Mouse (Mus musculus) G1E-ER4 (cell line): ENCODE measurements around the gene Utp20. TPM values are rescaled to one million over a fixed set of nuclear protein-coding genes. Genes with fewer than 3 reads are reported as not detected.

ENCODE experiments used
- GATA1 ChIP-seq: IDR thresholded peaks from one replicate; pipeline ENCODE4 v1.8.0; 2012; ENCODE audit warnings: low read length, inconsistent platforms
- polyA plus RNA-seq: library from polyadenylated mRNA; stranded (reverse); fragments of >175 nt; gene quantifications from 2 replicates; pipeline ENCODE4 v1.2.3, GENCODE M21; 2012

The Utp20 gene
- polyA plus RNA-seq, result 32.7 and 56.9 TPM in 2 replicates

GRCm38 (mm10) chr10:88826188-88826946 is at the start of gene Utp20:
Utp20 (minus strand) TSS chr10:88826804.
- no peak for TF ChIP-seq GATA1

- TF ChIP-seq GATA1, result no peak
These were observed 48.3 kb upstream of the Utp20 start for GRCm38 (mm10) chr10:88874870-88875269.

DNA sequence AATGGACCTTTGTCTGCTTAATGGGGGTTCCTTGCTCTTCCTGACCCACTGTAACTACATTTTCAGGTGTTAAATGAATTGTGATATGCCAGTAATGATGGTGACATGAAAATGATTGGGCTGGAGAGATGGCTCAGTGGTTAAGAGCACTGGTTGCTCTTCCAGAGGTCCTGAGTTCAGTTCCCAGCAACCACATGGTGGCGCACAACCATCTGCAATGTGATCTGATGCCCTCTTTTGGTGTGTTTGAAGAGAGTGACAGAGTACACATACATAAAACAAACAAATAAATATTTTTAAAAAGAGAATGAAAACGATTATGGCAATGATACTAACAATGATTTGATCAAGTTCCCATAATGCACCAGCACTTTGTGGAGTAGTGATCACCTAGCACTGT is 39.4 kb upstream of the Utp20 start:
- no peak for TF ChIP-seq GATA1

- no peak for TF ChIP-seq GATA1
These were observed 35.7 kb upstream of the Utp20 start for GRCm38 (mm10) chr10:88862293-88862692.

GRCm38 (mm10) chr10:88861416-88861815 is 34.8 kb upstream of the Utp20 start:
- TF ChIP-seq GATA1, result no peak

GRCm38 (mm10) chr10:88860911-88861310 is 34.3 kb upstream of the Utp20 start:
- no peak for TF ChIP-seq GATA1

- no peak for TF ChIP-seq GATA1
These were observed 26.7 kb upstream of the Utp20 start for GRCm38 (mm10) chr10:88853326-88853725.

DNA sequence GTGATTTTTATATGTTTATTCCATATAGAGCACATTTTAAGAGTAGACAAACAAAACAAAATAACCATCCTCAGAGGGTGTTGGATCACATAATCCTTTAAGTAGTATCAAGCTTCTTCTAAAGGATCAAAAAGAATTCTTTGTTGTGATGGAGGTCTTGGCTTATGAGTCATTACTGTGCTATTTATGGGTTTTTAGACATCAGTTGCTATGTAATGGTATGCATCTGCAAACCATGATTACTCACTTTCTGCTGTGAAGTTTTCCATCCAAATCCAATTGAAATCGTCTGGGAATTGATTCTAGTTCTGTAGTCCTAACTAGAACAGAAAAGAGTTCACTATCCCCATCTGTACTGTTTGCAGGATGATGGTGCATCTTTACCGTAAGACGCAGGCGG is 23.4 kb upstream of the Utp20 start:
- TF ChIP-seq GATA1, result no peak

GRCm38 (mm10) chr10:88848876-88849476 is 22.4 kb upstream of the Utp20 start:
- no peak for TF ChIP-seq GATA1

DNA sequence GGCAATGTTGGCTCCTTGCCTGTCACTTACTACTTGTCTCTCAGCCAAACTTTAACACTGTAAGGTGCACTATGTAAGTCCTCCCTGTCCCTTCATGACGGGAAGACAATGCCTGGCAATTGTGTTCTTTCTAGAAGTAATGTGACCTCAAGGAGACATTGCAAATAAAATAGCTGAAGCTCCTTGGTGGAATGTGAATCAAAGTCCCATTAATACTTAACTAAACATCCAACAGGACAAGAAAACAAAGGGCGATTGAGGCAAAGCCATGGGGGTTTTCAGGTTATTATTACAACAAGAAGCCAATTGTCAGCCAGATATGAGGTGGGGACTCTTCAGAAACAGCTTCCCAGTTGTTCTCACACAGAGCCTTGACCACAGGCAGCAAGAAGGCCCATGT is 7.6 kb upstream of the Utp20 start:
- no peak for TF ChIP-seq GATA1

DNA sequence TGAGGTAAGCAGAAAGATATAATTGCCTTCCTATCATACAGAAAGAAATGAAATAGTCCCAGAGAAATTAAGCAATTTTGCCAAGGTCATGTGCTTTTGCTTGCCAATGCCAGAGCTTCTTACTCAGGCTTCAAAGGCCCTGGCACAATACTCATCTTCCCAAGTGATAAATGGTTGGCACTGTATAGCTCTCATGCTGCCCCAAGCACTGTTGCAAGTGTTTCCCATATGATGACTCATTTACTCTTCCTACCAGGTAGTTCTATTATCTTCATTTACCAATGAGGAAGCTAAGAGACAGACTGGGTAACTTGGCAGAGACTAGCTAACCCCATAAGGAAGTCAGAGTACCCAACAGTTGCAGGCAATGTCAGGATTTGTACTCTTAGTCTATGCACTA is 1.8 kb upstream of the Utp20 start:
- no peak for TF ChIP-seq GATA1

DNA sequence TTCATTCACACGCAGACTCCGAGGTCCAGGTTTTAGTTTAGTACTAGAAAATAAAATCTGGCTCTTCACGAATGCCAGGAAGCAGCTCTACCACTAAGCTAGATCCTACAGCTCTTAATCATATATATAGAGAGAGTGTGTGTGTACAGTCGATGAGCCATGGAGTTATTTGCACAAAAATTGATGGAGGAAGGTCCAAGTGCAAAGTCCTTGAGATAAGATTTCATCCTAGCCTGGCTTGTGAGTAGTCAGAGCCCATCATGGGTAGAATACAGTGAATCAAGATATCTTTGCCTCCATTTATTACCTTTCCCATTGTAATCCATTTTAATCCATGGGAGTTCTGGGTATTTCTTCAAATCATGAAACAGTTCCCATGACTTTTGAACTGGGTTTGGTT is 992 bp upstream of the Utp20 start:
- TF ChIP-seq GATA1, result no peak

DNA sequence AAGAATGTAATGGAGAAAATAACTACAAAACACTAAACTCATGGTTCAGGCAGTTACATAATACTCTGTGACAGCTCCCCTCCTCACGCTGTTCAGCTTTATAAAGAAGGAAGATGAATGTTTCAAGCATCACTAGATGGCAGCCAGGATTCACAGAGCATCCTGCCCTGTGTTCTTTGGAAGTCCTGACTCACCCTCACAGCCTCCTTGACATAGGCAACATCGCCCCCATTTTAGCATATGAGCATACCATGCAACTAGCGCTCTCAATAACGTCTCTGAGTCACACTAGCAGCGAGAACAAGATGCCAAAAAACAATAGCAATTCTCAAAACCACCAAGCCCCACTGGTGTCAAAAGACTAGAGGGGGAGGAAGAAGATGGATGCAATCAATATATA is 9.3 kb downstream of the Utp20 start:
- no peak for TF ChIP-seq GATA1

DNA sequence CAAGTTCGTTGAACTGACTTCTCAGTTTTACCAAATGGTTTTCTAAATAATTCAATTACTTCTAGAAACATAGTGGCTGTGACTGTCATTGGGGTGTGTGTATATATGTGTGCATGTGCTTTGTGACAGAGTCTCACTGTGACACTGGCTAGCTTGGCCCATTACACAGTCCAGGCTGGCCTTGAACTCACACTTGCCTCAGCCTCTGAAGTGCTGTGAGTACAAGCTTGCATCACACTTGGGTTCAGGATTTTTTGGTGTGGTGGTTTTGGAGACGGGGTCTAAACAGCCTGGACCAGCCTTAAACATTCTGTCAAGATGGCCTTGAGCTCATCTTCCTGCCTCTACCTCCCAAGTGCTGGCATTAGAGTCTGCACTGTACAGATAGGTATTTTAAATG is 11.3 kb downstream of the Utp20 start:
- no peak for TF ChIP-seq GATA1

DNA sequence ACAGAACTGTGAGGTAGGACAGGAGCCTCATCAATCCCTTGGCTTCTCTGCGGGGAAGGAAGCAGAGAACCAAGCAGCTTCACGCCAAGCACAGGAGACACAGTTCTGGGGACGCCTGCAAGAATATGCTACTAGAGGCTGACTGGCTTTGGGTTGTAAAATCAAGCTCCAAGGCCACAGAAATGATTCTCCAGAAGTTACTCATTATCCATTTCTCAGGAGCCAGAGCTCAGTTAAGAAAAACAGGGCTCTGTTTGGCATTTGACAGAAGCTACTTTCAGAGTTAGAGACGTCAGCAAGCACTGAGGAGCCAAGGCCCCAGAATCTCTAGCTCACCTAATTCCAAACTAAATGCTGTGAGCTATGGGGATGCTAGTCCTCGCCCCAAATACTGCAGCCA is 14.9 kb downstream of the Utp20 start:
- TF ChIP-seq GATA1, result no peak

DNA sequence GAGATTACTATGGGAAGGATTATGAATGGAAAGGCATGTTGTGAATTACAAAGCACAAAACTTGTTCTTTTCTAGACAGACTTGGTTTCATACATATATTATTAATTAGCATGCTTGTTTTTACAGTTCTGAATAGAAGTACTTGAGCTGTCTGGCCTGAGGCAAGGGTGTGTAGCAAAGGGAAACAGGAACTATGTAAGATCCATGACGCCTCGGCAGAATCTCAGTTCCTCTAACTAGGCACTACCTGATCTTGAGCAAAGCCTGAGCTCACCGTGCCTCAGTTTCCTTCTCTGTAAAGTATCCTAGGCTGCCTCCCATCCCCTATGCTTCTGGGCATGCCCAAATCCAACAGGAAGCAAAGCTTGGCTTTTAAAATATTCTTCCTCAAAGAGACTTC is 24.4 kb downstream of the Utp20 start:
- no peak for TF ChIP-seq GATA1

DNA sequence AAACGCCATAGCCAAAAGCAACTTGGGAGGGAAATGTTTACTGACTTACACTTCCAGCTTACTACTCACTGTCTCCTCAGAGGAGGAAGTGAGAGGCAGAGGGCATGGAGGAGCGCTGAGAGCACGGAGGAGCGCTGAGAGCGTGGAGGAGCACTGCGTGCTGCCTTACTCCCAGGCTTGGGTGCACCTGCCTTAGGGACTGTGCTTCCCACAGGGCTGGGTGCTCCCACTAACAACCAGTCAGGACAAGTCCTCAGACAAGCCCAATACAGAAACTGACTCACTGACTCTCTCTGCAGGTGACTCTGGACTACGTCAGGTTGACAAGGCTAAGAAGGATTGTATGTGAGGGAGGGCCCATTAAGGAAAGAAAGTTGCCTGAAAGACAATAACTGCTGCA is 27.2 kb downstream of the Utp20 start:
- no peak for TF ChIP-seq GATA1
